Mouse (Mus musculus): Measurements from ENCODE around the gene Ceacam20.
"Not testable (repeated sequence)": the region's sequence is repeated elsewhere in the genome, so short reads cannot be mapped to it uniquely, and the experiment has no call there.

The Ceacam20 gene

GRCm38 (mm10) chr7:19948956-19949355 lies 16.3 kb upstream of the Ceacam20 start:
- no peak for DNase-seq (ENCODE audit: low spot score)

GRCm38 (mm10) chr7:19949996-19950395 lies 15.2 kb upstream of the Ceacam20 start:
- no peak for DNase-seq (ENCODE audit: low spot score)

GRCm38 (mm10) chr7:19950589-19950988 lies 14.6 kb upstream of the Ceacam20 start, which contains the start of gene Igsf23:
Gene Igsf23 (minus strand): TSS chr7:19950756.
- DNase-seq (ENCODE audit: low spot score): peak; percentile 30

GRCm38 (mm10) chr7:19952320-19952986 lies 12.8 kb upstream of the Ceacam20 start:
- DNase-seq (ENCODE audit: low spot score): peak; percentile 59

GRCm38 (mm10) chr7:19953054-19953453 lies 12.2 kb upstream of the Ceacam20 start:
- DNase-seq (ENCODE audit: low spot score): peak; percentile 50

- no peak for DNase-seq (ENCODE audit: low spot score)
Observed at GRCm38 (mm10) chr7:19955861-19956260, 9.4 kb upstream of the Ceacam20 start.

- DNase-seq (ENCODE audit: low spot score): peak; percentile 93
Observed at GRCm38 (mm10) chr7:19956341-19956781, 8.9 kb upstream of the Ceacam20 start.

GRCm38 (mm10) chr7:19962423-19962822 lies 2.8 kb upstream of the Ceacam20 start:
- DNase-seq (ENCODE audit: low spot score): no peak

- no peak for DNase-seq (ENCODE audit: low spot score)
Observed at GRCm38 (mm10) chr7:19969106-19969505, 3.9 kb downstream of the Ceacam20 start.

GRCm38 (mm10) chr7:19969541-19970090 lies 4.4 kb downstream of the Ceacam20 start:
- DNase-seq (ENCODE audit: low spot score): no peak

GRCm38 (mm10) chr7:19970196-19970595 lies 5.0 kb downstream of the Ceacam20 start:
- no peak for DNase-seq (ENCODE audit: low spot score)

GRCm38 (mm10) chr7:19971516-19971915 lies 6.3 kb downstream of the Ceacam20 start:
- DNase-seq (ENCODE audit: low spot score): no peak

- not testable (repeated sequence) for DNase-seq (ENCODE audit: low spot score)
Observed at GRCm38 (mm10) chr7:19991165-19991564, 26.0 kb downstream of the Ceacam20 start, which contains the start of gene Nlrp9b. Gene Nlrp9b (plus strand): TSS chr7:19991465.

- not testable (repeated sequence) for DNase-seq (ENCODE audit: low spot score)
Observed at GRCm38 (mm10) chr7:19996721-19997120, 31.5 kb downstream of the Ceacam20 start.

GRCm38 (mm10) chr7:20009987-20010386 lies 44.8 kb downstream of the Ceacam20 start:
- no peak for DNase-seq (ENCODE audit: low spot score)
